Mouse (Mus musculus) adrenal gland, adult (tissue): ENCODE measurements around the gene Slc35f6.

Experiments used
- DNase-seq, 2 experiments: peaks; one replicate each; pipeline ENCODE4 v3.0.0; 2022 to 2023; ENCODE audit warnings: low spot score in 1 of 2; ENCODE audit not compliant: inconsistent age in 2 of 2

Slc35f6 gene

DNA sequence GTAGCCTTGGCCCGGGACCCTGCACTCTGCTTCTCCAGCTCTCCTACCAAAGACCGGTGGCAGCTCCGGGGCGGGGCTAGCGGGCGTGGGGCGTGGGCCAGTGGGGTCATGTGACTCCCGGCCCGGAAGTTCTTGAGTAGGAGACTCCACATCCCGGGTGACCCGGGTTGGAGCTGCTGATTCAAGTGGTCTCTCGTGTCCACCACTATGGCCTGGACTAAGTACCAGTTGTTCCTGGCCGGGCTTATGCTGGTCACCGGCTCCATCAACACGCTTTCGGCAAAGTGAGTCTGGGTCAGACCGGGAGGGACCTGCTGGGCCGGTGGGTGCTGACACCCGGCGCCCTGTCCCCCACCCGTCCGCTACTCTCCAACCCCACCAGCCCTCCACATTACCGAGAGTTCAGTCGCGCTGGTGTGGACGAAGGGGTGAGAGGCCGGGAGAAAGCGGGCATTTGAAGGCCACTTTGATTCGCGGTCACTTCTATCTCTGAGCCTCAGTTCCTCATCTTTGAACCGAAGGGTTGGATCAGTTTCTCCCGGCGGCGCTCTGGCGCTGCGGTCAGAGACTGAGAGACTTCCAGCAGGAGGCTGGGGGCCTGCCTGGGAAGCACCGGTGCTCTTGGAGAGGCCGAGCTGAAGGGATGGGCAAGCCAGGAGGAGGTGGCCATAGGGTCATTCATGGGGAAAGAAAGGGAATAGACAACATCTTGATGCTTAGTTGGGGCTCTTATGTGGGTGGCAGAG, at the start of gene Slc35f6:
Gene Slc35f6 (plus strand): TSS at position 119 of the 746 bp plus-strand sequence.
- DNase-seq = peak; percentile 94 to 98

DNA sequence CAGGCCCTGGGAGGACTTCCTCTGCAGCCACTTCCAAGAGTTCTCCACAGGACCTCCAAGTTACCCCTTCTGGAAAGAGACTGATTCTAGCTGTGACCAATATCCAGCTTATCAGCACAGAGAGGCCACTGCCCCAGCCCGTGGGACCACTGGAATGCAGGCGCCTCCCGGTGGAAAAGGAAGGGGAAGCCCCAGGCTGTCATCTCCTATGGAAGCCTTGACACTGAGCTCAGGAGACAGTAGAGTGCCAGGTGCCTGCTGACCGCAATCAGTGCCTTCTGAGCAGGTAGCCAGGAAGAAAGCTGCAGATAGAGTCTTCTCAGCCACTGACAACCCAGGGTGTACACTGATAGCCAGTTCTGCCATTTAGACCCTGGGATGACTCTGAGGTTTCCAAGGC, 46.3 kb upstream of the Slc35f6 start:
- no peak for DNase-seq

DNA sequence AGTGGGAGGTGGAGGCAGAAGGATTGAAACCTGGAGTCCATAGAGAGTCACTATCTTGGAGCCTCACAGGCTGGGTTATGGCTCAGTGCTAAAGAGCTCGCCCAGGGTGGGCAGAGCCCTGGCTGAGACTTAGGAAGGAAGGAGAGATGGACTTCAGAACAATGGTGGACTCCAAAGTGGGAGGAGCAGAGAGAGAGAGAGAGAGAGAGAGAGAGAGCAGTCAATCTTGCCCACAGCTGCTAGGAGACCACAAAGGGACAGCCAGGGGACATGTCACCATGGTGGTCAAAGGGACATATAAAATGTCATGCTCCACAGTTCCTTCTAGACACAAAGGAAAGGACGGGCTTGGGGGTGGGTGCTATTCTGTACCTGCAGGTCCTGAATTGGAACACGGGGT, 44.5 kb upstream of the Slc35f6 start:
- DNase-seq = peak in 1 of 2 experiments; percentile 66

- DNase-seq = no peak
Measured at GRCm38 (mm10) chr5:30603926-30604325, 43.8 kb upstream of the Slc35f6 start.

DNA sequence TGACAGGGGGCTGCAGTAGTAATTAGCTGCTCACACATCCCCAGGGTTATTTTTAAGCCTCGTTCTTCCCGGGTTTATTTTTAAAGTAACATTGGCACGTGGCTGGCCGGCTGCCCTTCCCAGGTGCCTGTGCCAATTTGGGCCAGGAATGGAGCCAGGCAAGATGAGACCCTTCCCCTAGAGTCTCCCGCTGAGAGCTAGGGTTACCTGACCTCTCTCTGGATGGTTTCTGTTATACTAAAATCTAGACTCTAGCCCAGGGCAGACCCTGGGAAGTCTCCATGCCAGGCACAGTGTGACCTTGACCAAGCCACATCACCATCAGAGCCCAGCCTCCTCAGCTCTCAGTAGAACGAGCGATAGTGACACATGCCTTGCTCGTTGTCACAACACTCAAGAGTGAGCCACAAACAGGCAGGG, 43.0 kb upstream of the Slc35f6 start:
- DNase-seq = peak in 1 of 2 experiments; percentile 85

GRCm38 (mm10) chr5:30605649-30606048, 42.1 kb upstream of the Slc35f6 start:
- DNase-seq = no peak

DNA sequence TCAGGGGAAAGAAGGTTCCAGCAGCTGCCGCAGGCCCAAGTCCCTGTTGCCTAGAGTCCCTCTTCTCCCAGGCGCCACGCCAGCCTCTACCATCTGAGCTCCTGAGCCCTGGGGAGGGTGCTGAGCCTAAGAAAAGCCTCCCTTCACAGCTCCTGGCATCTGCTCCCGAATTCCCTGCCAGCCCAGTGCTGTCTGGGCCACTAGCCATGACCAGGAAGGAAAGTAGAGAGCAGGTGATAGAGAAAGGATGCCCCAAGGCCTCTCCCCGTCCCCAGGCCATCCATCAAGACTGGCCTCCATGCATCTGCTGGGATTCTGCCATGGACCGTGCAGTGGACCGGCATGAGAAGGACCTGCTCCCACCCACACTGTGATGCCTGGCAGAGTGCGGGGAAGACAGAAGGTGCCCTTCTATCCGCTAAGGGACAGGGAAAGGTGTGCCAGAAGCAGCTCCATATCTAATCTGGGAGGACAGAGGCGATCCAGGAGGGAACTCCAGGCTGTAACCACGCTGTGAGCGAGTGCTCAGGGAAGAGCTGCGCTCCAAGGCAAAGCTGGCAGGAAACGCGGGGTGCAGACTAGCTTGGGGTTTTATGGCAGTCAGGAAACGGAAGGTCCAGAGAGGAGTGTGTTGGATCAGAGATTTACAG, 41.2 kb upstream of the Slc35f6 start:
- no peak for DNase-seq

GRCm38 (mm10) chr5:30609094-30609493, 38.6 kb upstream of the Slc35f6 start:
- DNase-seq = peak in 1 of 2 experiments; percentile 65

DNA sequence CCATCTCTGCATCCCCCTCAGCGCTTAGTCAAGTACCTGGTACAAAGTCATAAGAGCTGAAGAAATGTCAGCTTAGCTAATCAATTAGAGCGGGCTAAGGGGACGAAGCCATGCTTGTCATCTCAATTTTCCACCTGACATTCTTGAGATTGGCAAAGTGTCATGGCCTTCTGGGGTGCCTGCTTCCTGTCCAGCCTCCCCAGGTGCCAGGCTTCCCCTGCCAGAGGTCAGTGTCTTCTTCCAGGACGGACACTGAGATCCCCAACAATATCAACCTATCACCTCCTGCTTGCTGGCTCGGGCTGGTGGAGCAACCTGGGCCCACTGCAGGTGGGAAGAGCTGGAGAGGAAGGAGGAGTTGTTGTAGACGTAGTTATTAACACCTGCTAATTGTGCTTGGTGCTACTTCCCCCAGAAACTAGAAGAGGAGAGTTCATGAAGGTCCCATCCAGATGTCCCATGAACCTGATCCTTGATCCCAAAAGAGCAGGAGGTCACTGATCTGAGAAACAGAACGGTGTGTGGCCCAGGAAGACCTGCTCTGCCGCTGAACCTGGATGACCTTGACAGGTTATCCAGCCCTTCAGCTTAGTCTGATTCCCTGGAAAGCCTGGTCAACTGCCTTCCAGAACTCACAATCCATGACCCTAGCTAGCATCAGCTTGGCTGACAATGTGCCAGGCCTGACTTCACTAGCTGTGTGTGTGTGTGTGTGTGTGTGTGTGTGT, 37.7 kb upstream of the Slc35f6 start:
- peak in 1 of 2 experiments; percentile 70 for DNase-seq

DNA sequence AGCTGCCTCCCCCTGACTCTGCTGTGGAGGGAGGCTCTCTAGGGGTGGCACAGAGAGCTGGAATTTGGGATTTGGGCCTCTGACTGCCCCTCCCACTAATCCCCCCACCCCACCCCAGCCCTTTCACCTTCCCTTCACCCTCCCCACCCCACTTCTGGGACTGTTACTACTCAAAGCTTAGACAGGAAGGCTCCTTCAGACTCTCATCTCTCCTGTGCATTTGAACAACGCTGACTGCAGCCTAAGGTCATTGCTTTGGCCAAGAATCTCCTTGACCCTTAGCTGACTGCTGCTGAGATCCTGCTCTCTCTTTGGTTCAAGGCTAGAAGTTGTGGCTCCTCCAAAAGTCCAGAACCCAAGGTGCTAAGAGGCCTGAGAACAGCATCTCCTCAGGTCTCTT, 36.6 kb upstream of the Slc35f6 start:
- peak in 1 of 2 experiments; percentile 66 for DNase-seq

DNA sequence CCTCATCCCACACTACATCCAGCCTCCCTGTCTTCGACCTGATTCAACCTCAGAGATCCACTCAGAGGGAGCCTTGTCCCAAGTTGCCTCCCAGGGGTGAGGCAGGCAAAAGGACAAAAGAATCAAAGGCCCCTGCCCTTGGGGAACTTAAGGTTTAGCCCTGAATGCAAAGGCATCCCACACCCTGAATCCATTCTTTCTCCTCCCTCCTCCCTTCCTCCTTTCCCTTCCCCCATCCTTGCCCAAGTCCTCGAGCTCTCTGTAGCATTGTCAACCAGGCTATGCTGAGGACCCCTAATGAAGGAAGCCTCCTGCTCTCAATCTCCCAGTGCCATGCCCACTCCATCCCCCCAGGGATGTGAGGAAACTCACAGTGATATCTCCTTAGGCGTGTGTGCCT, 36.0 kb upstream of the Slc35f6 start:
- DNase-seq = peak in 1 of 2 experiments; percentile 65

DNA sequence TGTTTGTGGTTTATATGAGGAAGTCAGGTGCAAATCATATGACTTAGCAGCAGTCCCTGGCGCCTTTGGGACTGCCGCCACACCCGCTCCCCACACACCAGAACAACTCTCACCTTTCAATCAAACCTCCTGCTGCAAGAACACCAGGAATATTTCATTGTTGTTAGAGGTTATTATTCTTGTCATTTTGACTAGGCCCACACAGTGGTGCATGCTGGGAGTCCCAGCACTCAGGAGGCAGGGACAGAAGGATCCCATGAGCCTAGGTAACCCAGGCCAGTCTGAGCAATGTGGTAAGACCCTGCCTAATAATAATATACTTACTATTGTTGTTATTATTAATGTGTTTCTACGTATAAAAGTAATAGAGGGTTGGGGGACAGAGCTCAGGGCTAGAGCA, 35.2 kb upstream of the Slc35f6 start:
- peak in 1 of 2 experiments; percentile 57 for DNase-seq

DNA sequence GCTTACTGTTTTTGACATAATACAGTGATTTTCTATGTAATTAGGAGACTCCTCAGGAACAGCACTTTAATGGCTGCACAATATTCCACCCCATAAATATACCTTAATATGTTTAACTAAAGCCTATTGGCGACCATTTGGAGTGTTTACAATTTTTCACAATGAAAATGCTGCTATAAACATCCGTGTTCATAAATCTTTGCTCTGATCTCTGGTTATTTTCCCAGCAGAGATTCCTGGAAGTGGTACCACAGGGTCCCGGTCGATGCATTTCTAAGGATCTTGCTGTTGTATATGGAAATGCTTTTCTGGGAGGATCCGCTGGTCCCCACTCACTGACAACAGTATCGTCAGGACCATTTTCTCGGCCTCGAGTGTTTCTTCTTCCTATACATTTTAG, 34.5 kb upstream of the Slc35f6 start:
- peak in 1 of 2 experiments; percentile 66 for DNase-seq

DNA sequence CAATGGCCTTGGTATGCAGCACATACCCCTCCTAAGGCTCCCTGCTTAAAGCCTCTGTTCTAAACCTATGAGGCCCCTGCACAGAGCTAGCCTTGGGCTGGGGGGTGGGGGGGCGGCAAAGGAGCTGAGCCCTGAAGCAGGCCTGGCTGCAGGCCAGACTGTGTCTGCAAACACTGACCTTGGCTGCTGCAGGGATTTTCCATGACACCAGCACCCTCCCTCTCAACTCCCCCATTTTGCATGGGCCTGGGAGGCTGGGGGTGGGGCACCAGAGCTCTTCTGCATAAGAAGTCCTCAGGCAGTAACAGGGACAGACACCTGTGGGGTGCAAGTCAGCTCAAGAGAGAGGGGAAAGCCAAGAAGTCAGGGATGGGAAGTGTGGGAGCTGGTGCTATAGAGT, 33.5 kb upstream of the Slc35f6 start:
- peak in 1 of 2 experiments; percentile 92 for DNase-seq

GRCm38 (mm10) chr5:30615416-30615815, 32.3 kb upstream of the Slc35f6 start:
- no peak for DNase-seq

GRCm38 (mm10) chr5:30615819-30616218, 31.9 kb upstream of the Slc35f6 start:
- peak in 1 of 2 experiments; percentile 69 for DNase-seq

GRCm38 (mm10) chr5:30616644-30617043, 31.1 kb upstream of the Slc35f6 start:
- DNase-seq = no peak

GRCm38 (mm10) chr5:30617357-30617756, 30.4 kb upstream of the Slc35f6 start:
- no peak for DNase-seq

- peak in 1 of 2 experiments; percentile 87 for DNase-seq
Measured at GRCm38 (mm10) chr5:30617851-30618250, 29.9 kb upstream of the Slc35f6 start.

- peak; percentile 59 to 64 for DNase-seq
Measured at GRCm38 (mm10) chr5:30618376-30619003, 29.2 kb upstream of the Slc35f6 start.

GRCm38 (mm10) chr5:30619211-30619610, 28.5 kb upstream of the Slc35f6 start:
- peak in 1 of 2 experiments; percentile 66 for DNase-seq
